Mouse (Mus musculus) embryonic stem cell, embryonic (primary cell): ENCODE measurements at regions not wholly inside any gene's neighbourhood (a gene's known extent, or its start where the extent isn't known, plus 50 kb on each side); places are given as distances from the start of the nearest gene placed in this dataset.
"Not testable (repeated sequence)": the region's sequence is repeated elsewhere in the genome, so short reads cannot be mapped to it uniquely, and the experiment has no call there.

Experiments used
- CTCF ChIA-PET, 4 experiments: fragments of 300-600 bp in 2 of 4; fragments of 350-600 bp in 2 of 4; sonication (Branson Sonifier 250); formaldehyde crosslinking; loops; one replicate each; lab custom pipeline; 2022; ENCODE audit warnings: inconsistent platforms in 2 of 4; lab: Charles Lee
- POLR2A ChIA-PET, 4 experiments: fragments of 300-600 bp in 2 of 4; fragments of 350-600 bp in 2 of 4; sonication (Branson Sonifier 250); formaldehyde crosslinking; loops; one replicate each; lab custom pipeline; 2022; ENCODE audit warnings: antibody characterized with exemption in 4 of 4, inconsistent platforms in 1 of 4; lab: Charles Lee

DNA sequence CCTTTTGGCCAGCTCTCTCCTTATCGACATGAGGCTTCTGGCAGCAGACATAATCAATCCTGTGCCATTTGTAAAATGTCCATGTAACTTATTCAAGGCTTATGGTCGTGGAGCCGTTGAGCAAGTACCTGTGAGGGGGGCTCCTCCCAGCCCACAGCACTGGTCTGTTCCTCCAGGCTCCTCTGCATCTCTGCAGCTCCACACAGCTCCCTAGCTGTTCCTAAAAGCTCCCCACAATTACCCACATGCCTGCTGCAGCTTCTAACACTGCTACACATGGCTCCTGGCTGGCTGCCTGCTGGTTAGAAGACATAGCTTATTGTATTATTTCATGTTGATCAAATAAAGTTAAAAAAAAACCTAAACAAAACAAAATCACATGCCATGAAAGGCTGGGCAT is 77.9 kb downstream of the Tcp10c start:
- CTCF ChIA-PET, POLR2A ChIA-PET: not testable (repeated sequence)

DNA sequence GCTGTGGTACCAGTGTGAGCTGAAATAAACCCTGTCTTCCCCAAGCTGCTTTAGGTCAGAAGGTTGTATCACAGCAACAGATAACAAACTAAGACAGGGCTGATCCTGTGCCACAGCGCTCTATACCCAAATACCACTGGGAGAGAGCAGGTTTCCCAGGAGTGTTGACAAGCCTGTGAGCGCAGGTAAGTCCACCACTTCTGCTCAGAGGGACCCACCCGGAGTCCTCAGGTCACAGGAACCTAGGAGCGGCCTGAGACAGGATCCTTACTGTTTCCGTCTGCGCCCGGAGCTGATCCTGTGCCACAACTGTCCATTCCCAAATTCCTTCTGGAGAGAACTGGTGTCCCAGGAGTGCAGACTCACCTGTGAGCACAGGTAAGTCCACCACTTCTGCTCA is 79.8 kb downstream of the Tcp10c start:
- POLR2A ChIA-PET, CTCF ChIA-PET: not testable (repeated sequence)

DNA sequence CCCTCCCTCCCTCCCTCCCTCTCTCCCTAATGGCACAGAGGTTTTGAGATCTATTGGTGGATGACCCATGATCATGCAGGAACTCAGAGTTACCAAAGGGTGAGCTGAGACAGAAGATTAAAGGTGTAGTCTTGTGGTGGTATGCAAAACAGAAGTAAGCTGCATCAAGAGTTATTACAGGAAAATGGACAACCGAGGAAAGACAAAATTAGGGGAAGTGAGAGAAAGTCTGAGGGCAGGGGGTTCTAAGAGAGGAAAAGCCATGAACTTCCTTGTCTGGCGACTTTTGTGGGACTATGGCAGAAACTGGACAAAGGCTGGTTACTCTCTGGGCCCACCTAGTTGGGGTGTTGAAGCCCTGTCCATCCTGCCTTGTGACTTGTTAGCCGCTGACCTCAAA is 84.4 kb downstream of the Tcp10c start:
- CTCF ChIA-PET, POLR2A ChIA-PET: not testable (repeated sequence)

DNA sequence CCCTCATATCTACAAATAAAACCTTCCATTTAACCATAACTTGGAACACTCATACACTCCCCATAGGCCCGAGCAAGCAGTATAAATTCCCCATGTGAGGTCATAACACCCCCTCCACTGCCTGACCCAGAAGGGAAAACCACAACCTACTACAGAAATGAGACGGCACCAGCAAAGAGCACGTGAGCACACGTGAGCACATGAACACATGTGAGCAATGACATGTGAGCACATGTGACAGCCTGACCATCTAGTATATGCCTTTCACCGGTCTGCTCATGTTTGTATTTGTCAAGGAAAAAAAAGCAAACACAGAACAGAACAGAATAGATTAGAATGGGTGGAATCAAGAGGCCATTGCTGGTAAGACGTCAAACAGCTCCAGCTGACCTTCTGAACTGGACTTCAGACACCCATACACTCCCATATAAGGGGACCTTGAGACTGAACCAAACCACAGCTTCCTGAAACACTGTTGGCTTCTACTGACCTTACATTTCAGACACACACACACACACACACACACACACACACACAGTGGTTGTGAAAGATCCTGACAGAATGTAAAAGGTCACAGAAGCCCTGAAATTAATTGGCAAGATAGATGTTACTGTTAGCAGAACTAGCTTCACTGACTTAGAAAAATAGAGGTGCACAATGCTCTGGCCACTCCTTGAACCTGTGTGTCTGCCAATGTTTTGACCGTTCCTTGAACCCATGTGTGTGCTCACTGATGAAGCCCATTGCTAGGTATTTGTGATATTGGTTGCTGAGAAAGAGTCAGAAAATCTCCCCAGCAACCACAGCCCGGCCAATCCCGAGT is 86.5 kb downstream of the Tcp10c start:
- CTCF ChIA-PET, POLR2A ChIA-PET: not testable (repeated sequence)

DNA sequence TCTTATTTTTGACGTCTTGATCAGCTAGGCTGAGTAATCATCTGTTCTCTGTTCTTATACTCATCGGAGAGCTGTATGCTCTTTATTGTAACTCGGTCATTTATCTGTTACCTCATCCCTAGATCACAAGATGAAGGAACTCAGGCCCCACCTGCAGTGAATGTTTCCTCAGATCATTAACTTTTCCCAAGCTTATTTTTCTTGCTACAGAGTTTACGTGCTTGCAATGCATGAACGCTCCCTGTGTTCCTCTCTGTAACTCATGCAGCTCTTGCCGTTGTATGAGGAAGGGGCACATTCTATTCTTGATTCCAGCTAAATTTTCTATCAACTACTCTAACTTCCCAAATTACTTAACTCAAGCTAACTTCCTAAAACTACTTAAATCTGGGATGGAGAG is 87.9 kb downstream of the Tcp10c start:
- CTCF ChIA-PET, POLR2A ChIA-PET: not testable (repeated sequence)

DNA sequence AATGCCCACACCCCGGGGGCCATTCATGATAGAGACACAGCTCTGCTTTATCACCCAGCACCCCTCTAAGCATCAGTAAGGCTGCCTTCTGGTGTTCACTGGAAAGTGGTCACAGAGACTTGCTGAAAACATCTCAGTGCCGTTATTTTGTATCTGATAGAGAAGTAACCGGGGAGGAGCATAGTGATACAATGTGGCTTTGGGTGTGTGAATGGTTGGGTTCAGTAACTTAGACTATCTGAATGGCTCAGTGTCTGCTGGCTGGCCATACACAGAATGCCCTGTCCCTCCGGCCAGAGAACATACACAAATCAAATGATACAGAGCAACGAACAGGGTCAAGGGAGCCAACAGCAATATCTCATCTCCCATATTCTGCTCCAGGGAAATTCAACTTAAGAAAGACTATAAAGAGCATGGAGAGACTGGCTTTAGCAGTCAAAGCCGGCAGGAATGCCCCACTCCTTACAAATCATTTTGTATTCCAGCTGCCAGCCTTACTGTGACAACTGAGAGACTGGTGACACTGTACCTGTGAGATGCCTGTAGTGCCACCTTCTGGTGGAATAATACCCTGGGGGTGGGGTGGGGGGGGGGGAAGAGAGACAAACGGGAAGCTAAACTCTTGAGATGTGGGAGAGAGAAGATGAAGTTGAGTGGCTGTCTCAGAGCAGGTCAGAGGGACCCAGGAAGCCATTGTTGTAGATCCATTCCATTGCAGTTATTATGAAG is 102.7 kb downstream of the Tcp10c start:
- POLR2A ChIA-PET: not testable (repeated sequence)

DNA sequence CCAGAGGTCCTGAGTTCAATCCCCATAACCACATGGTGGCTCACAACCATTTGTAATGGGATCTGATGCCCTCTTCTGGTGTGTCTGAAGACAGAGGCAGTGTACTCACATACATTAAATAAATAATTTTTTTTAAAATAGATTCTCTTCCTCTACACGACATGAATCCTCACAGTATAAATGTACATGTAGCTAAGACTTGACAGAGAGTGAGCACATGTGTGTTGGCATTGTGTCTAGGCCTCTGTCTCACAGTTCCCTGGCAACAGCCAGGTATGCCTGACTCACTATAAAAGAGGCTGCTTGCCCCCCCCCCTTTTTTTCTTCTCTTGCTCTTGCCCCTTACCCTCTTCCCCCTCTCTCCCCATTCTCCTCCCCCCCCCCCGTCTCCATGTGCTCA is 103.6 kb downstream of the Tcp10c start:
- POLR2A ChIA-PET: not testable (repeated sequence)
- CTCF ChIA-PET: interaction anchor here in 1 of 4 experiments (0.6 kb wide), 1 partner anchor 532 kb away, joined by 4 read pairs; no protein-coding TSS in a partner anchor

More for the DNA sequence above, 102.7 kb downstream of the Tcp10c start:
- CTCF ChIA-PET: interaction anchor here in 1 of 4 experiments (0.6 kb wide), 1 partner anchor 533 kb away, joined by 4 read pairs; no protein-coding TSS in a partner anchor

DNA sequence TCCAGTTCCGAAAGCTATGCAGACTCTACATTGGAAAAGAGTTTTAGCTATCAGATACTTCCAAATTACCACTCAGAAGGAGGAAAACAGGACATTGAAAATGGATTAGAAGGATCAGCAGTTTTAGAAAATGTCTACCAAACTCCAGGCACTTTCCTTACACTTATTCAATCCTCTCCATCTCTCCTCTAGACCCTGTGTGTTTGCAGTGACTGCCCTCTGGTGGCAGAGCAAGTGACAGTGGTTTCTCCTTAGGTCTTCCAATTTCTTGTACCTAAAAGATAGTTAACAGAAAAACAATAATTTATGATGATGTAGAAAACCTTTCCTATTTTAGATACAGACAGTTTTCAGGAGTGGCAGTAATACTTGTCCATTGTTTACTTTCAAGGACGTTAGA is 104.4 kb downstream of the Tcp10c start:
- CTCF ChIA-PET, POLR2A ChIA-PET: not testable (repeated sequence)

DNA sequence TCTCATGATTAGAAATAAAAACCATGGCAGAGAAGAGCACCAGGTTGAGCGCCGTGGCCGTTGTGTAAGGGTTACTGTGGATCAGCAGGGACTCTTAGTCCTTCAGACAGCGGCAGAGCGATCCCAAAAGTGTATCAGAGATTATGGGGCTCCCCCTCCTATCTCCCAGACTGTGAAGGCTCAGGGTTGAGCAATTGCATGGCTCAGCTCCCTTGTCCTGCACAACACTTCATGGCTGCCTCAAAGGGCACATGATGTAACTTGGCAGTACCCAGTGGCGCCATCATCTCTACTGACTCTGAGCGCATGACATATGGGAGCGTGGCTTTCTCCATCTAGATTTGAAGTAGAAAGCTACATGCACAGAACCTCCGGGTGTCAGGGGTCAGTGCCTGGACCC is 108.3 kb downstream of the Tcp10c start:
- POLR2A ChIA-PET, CTCF ChIA-PET: not testable (repeated sequence)

DNA sequence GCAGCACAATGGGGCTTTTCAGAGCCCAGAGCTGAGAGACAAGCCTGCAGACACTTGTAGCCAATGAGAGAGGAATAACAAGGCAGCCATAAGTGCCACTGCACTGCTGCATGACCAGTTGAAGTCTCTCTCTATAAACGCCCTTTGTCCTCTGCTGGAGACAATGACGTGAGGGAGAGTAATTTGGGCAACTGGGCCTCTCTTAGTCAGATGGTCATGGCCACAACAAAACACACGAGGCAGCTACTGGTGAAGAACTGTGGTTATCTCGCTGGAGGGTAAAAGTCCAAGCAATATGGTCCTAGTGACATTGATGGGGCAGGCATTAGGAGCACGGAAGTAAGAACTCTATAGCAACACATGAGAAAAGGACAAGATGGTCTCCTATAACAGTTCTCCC is 111.5 kb downstream of the Tcp10c start:
- POLR2A ChIA-PET, CTCF ChIA-PET: not testable (repeated sequence)

DNA sequence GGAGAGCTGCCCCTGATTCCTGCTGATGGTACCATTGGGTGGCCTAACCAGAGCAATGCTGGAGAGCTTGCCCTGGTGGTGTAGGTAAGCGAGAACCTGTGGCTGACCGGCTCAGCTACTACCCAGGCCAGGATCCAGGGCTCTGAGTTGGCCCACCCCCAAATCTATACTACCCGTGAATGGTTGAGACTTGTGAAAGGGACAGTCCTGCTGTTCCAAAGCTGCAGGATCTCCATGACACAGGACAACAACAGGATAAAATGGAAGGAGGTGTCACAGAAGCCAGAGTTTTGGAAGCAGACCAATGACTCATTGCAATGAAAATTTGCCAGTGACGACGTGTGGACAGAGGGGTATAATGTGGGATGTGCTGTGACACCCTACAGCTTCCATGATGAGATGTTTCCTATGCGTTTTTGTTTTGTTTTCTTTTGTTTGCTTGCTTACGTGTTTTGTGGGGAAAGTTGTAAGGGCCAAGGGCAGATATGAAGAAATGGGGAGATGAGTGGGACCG is 115.6 kb downstream of the Tcp10c start:
- CTCF ChIA-PET, POLR2A ChIA-PET: not testable (repeated sequence)

DNA sequence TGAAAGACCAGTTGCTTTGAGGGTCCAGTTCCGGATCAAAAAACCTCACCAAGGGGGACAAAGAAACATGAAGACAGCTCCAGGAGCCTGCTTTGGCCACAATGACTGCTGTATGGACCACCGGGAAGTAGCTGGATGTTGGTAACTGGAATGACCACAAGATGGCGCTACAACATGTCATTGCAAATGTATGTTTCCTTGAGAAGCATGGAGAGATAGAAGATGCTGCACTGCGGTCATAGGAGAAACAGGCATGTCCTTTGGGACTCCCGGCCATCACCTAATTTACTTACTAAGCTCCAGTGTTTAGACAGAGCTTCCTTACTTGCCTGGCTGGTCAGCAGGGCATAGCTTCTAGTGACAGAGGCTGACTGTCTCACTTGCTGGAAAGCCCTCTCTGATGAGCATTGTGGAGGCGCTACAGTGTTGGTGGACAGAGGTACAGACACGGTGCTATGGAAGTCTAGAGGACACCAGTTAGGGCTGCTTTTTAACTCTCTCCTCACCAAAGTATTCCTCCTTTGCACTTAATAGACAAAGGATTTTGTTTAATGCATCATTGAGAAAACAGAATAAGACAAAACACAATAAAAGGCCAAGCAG is 118.2 kb downstream of the Tcp10c start:
- CTCF ChIA-PET: interaction anchor here (0.6 to 2.0 kb wide), 13 partner anchors 9 to 1853 kb away, joined by 3 to 12 read pairs (median 5); no protein-coding TSS in a partner anchor
- POLR2A ChIA-PET: interaction anchor here in 2 of 4 experiments (0.7 to 1.1 kb wide), 4 partner anchors 100 to 297 kb away, joined by 3 to 5 read pairs (median 3); no protein-coding TSS in a partner anchor

DNA sequence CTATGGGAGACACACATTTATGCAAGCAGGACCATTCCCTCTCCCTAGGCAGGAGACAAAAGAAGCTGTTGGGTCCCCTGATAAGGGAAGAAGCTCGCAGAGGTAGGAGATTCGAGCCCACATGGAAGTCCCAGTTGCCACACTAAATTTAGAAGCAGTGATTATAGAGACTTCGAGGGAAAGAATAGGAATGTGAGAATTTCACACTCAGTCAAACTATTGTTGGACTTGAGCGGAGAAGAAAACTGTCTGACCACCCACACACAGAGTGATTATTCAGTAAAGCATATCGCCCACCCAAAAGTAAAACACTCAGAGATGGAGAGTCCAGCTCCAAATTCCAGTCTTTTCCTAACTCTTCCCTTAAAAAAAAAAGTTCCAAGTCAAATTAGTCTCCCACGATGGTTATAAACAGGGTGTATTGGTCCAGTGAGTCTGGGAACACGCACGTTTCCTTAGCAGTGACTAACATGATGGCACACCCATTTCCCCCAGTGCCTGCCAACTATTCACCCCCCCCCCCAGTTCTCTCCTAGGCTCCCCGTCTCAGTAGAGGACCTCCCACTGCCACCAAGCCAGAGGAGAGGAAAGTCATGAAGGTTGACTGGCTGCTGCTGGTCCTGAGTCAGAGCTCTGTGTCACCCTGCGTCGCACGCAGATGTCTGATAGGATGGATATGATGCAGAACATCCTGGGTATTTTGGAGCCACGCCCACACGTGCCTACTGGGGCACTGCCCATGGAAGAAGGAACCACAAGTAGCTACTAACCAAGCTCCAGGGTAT is 120.1 kb downstream of the Tcp10c start:
- POLR2A ChIA-PET: interaction anchor here in 1 of 4 experiments (0.6 kb wide), 1 partner anchor 610 kb away, joined by 3 read pairs; no protein-coding TSS in a partner anchor
- CTCF ChIA-PET: interaction anchor here in 1 of 4 experiments (0.7 to 1.4 kb wide), 2 partner anchors 101 to 208 kb away, joined by 3 read pairs; no protein-coding TSS in a partner anchor

DNA sequence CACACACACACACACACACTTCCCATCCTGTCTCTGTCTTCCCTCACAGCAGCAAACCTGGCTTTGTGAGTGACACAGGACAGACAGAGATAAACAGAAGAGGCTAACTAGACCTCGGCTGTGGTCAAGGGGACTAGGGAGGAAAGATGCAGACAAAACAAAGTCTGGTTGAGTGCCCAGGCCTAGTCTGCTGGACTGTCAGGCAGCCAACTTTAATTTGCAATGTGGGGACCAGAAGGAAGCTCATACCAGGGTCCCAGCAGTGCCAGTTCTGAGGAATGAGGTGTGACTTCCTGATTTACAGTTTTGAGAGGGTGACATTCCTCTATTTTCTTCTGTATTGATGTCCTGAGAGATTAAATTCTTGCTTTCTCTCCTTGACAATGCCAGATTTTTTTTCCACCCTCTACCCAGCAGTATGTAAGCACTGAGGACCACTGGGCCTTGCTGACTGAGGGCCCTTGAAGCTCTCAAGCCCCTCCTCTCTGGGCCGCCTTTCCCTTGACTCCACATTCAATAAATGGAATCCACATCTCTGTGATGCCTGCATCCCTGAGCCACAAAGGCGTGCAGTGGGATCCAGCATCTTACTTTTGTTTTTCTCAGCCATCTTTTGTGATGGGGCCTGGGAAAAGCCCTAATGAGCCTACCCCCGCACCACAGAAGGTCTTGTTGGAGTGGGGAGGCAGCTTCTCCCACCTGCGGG is 124.6 kb downstream of the Tcp10c start:
- CTCF ChIA-PET: interaction anchor here in 1 of 4 experiments (1.1 kb wide), 1 partner anchor 9 kb away, joined by 3 read pairs; no protein-coding TSS in a partner anchor
- POLR2A ChIA-PET: interaction anchor here in 2 of 4 experiments (0.5 to 1.2 kb wide), 4 partner anchors 10 to 456 kb away, joined by 3 to 10 read pairs (median 4); no protein-coding TSS in a partner anchor

DNA sequence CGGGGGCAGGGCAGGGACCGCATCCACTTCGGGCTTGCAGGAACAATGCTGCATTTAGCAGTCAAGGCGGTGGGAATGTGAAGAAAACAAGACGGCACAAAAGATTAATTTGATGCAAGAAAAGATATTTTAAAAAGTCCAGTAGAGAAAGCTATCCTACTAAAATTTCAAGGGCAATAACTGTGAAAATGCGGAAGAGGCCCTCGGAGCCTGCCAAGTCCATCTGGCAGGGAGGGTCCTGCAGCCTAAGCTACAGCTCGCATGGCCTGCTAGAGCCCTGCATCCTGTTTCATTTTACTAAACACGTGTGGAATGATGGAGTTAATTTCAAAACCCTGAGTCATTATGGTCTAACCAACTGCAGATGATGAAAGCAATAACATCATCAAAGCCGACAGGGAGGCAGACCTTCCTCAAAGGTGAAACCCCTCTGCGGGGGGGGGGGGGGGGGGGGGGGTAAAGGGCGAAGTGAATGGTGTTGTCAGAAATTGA is 125.2 kb downstream of the Tcp10c start:
- ChIA-PET POLR2A (interaction anchor here in 3 of 4 experiments (0.5 to 1.2 kb wide), 4 partner anchors 10 to 455 kb away, joined by 3 to 10 read pairs (median 3); no protein-coding TSS in a partner anchor), CTCF (interaction anchor here in 1 of 4 experiments (1.1 kb wide), 1 partner anchor 8 kb away, joined by 3 read pairs; no protein-coding TSS in a partner anchor)

DNA sequence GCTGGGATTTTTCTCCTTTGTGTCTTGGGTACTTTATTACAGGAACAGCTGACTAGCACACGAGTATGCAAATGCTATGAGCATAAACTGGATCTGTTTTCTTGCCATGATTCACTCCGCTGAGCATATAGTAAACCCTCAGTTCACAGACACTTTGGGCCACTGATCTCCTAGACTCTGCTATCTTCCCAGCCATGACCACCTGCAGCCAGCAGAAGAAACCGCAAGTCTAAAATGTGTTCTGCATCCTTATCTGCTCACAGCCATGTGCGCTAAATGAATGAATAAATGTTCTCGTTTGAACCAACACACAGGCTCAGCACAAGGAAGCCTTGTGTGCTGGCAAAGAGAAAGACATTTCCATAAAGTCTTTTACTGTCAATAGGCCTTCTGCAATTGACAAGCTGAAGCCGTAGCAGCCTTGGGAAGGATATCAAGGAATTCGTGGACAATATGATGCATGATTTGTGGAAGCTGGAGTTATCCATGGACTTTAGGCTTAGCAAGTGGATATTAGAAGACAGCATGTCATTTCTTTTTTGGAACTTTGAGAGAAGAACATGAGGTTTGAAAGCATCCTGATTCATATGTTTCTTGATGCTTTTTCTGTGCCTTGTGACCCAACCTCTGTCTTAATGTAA is 127.2 kb downstream of the Tcp10c start:
- ChIA-PET POLR2A (interaction anchor here in 2 of 4 experiments (0.5 to 1.5 kb wide), 2 partner anchors 30 to 177 kb away, joined by 3 read pairs; no protein-coding TSS in a partner anchor), CTCF (interaction anchor here in 2 of 4 experiments (0.6 to 0.7 kb wide), 2 partner anchors 9 to 449 kb away, joined by 3 to 4 read pairs; no protein-coding TSS in a partner anchor)

DNA sequence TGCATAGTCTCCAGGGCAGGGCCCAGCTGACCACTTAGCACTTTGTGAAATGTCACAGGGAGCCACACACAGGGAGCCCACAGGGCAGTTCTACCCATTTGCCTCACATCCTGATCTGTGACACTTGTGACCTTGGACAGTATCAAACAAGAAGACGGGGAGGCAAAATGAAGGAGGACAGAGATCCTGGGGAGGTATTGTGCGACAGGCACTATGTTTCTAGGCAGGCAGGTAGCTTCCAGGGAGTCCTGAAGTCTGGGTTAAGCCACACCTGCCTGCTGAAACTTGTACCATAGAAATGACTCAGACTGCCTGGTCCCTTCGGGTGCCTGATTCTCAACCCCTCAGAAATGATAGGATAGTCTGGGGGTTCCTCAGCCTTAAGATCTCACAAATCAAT is 127.8 kb downstream of the Tcp10c start:
- CTCF ChIA-PET: no interaction called here
- POLR2A ChIA-PET: interaction anchor here in 1 of 4 experiments (0.5 kb wide), 1 partner anchor 30 kb away, joined by 3 read pairs; no protein-coding TSS in a partner anchor
